Mouse (Mus musculus): Measurements from ENCODE around the gene Ubtfl1.
"Not testable (repeated sequence)": the region's sequence is repeated elsewhere in the genome, so short reads cannot be mapped to it uniquely, and the experiment has no call there.

Gene Ubtfl1

GRCm38 (mm10) chr9:18404118-18404517, at the start of gene Ubtfl1:
TSS of gene Ubtfl1 (plus strand) at chr9:18404418.
- DNase-seq (ENCODE audit: low read depth): no peak

- not testable (repeated sequence) for DNase-seq (ENCODE audit: low read depth)
Measured at GRCm38 (mm10) chr9:18373026-18373425, 31.2 kb upstream of the Ubtfl1 start.

- DNase-seq (ENCODE audit: low read depth): no peak
Measured at GRCm38 (mm10) chr9:18385782-18386181, 18.4 kb upstream of the Ubtfl1 start.

GRCm38 (mm10) chr9:18399629-18400028, 4.6 kb upstream of the Ubtfl1 start:
- DNase-seq (ENCODE audit: low read depth): no peak

- not testable (repeated sequence) for DNase-seq (ENCODE audit: low read depth)
Measured at GRCm38 (mm10) chr9:18402895-18403294, 1.3 kb upstream of the Ubtfl1 start, which contains the start of gene Naalad2. TSS of gene Naalad2 (minus strand) at chr9:18402995.

- not testable (repeated sequence) for DNase-seq (ENCODE audit: low read depth)
Measured at GRCm38 (mm10) chr9:18412371-18412770, 8.2 kb downstream of the Ubtfl1 start.

GRCm38 (mm10) chr9:18430354-18430753, 26.1 kb downstream of the Ubtfl1 start, which contains the start of gene Mbd3l2:
TSS of gene Mbd3l2 (plus strand) at chr9:18430654.
- no peak for DNase-seq (ENCODE audit: low read depth)

- no peak for DNase-seq (ENCODE audit: low read depth)
Measured at GRCm38 (mm10) chr9:18431687-18432086, 27.5 kb downstream of the Ubtfl1 start.

GRCm38 (mm10) chr9:18456520-18456919, 52.3 kb downstream of the Ubtfl1 start:
- no peak for DNase-seq (ENCODE audit: low read depth)

Measured in c-Kit-positive CD71-negative TER-119-negative erythroid progenitor cells, embryonic 14.5 days (primary cell).